Mouse (Mus musculus): ENCODE measurements around the gene Homer2. TPM values are rescaled to one million over a fixed set of nuclear protein-coding genes. Genes with fewer than 3 reads are reported as not detected.

Homer2 gene
- total RNA-seq, 2 experiments from 2014 or later = 68.1 to 77.5 TPM

GRCm38 (mm10) chr7:81575606-81576005 is 131.7 kb downstream of the Homer2 start:
- no peak for DNase-seq (ENCODE audit: extremely low spot score in 1 of 2, low spot score in 2 of 2)
- intact Hi-C loops (cut with DNase I) = loop anchor here (10.0 kb wide), 2 partner anchors 201 to 411 kb away; no protein-coding TSS in a partner anchor
- Histone ChIP-seq H3K27ac (no peak overlapping the region), H3K4me3 (no peak overlapping the region)
- no peak for TF ChIP-seq CTCF (IDR thresholded peaks at IDR 0.05)

GRCm38 (mm10) chr7:81573821-81574220 is 133.5 kb downstream of the Homer2 start:
- H3K4me3 ChIP-seq = no peak overlapping the region
- H3K27ac ChIP-seq = no peak overlapping the region
- intact Hi-C loops (cut with DNase I) = loop anchor here (5.0 to 10.0 kb wide), 7 partner anchors 97 to 409 kb away; partner anchors contain the start of gene Homer2
- no peak for TF ChIP-seq CTCF (IDR thresholded peaks at IDR 0.05)
- DNase-seq (ENCODE audit: extremely low spot score in 1 of 2, low spot score in 2 of 2) = no peak

GRCm38 (mm10) chr7:81573397-81573796 is 133.9 kb downstream of the Homer2 start:
- no peak overlapping the region for H3K4me3 ChIP-seq
- no peak for DNase-seq (ENCODE audit: extremely low spot score in 1 of 2, low spot score in 2 of 2)
- TF ChIP-seq CTCF (IDR thresholded peaks at IDR 0.05) = no peak
- intact Hi-C loops (cut with DNase I) = loop anchor here (5.0 to 10.0 kb wide), 7 partner anchors 96 to 409 kb away; partner anchors contain the start of gene Homer2
- H3K27ac ChIP-seq = no peak overlapping the region

GRCm38 (mm10) chr7:81572610-81573268 is 134.6 kb downstream of the Homer2 start:
- DNase-seq (ENCODE audit: extremely low spot score in 1 of 2, low spot score in 2 of 2) = no peak
- TF ChIP-seq CTCF (IDR thresholded peaks at IDR 0.05) = no peak
- Histone ChIP-seq H3K27ac (no peak overlapping the region; the same call in 1 of the 2 replicates), H3K4me3 (peak overlapping the region; percentile 92)
- intact Hi-C loops (cut with DNase I) = loop anchor here (5.0 to 10.0 kb wide), 7 partner anchors 95 to 408 kb away; partner anchors contain the start of gene Homer2

GRCm38 (mm10) chr7:81571941-81572441 is 135.3 kb downstream of the Homer2 start:
- TF ChIP-seq CTCF (IDR thresholded peaks at IDR 0.05) = no peak
- peak overlapping the region; percentile 92 for H3K4me3 ChIP-seq
- intact Hi-C loops (cut with DNase I) = loop anchor here (1.0 to 10.0 kb wide), 11 partner anchors 29 to 407 kb away; partner anchors contain the start of genes Cpeb1 and Homer2
- peak overlapping the region; percentile 91 for H3K27ac ChIP-seq
- DNase-seq (ENCODE audit: extremely low spot score in 1 of 2, low spot score in 2 of 2) = no peak

GRCm38 (mm10) chr7:81571108-81571940 is 136.0 kb downstream of the Homer2 start, which contains the start of gene Whamm:
TSS of gene Whamm (plus strand) at chr7:81571266.
- Histone ChIP-seq H3K27ac (peak within 1 kb of the TSS; percentile 91), H3K4me3 (peak within 1 kb of the TSS; percentile 92)
- TF ChIP-seq CTCF (IDR thresholded peaks at IDR 0.05) = peak; percentile 4
- peak; percentile 86 to 90 for DNase-seq (ENCODE audit: extremely low spot score in 1 of 2, low spot score in 2 of 2)
- intact Hi-C loops (cut with DNase I) = loop anchor here (1.0 to 10.0 kb wide), 11 partner anchors 29 to 407 kb away; partner anchors contain the start of genes Cpeb1 and Homer2

- intact Hi-C loops (cut with DNase I) = loop anchor here (1.0 to 10.0 kb wide), 11 partner anchors 28 to 406 kb away; partner anchors contain the start of genes Cpeb1 and Homer2
- no peak for DNase-seq (ENCODE audit: extremely low spot score in 1 of 2, low spot score in 2 of 2)
- TF ChIP-seq CTCF (IDR thresholded peaks at IDR 0.05) = peak; percentile 51
- Histone ChIP-seq H3K4me3 (peak overlapping the region; percentile 92), H3K27ac (no peak overlapping the region; the same call in 1 of the 2 replicates)
Measured at GRCm38 (mm10) chr7:81570752-81571107, 136.6 kb downstream of the Homer2 start.

GRCm38 (mm10) chr7:81570271-81570670 is 137.1 kb downstream of the Homer2 start:
- no peak for DNase-seq (ENCODE audit: extremely low spot score in 1 of 2, low spot score in 2 of 2)
- Histone ChIP-seq H3K27ac (no peak overlapping the region), H3K4me3 (no peak overlapping the region)
- TF ChIP-seq CTCF (IDR thresholded peaks at IDR 0.05) = no peak
- intact Hi-C loops (cut with DNase I) = loop anchor here (2.0 to 10.0 kb wide), 9 partner anchors 27 to 405 kb away; partner anchors contain the start of gene Homer2

GRCm38 (mm10) chr7:81569851-81570250 is 137.5 kb downstream of the Homer2 start:
- Histone ChIP-seq H3K4me3 (no peak overlapping the region), H3K27ac (no peak overlapping the region)
- intact Hi-C loops (cut with DNase I) = loop anchor here (2.0 to 10.0 kb wide), 9 partner anchors 27 to 405 kb away; partner anchors contain the start of gene Homer2
- no peak for TF ChIP-seq CTCF (IDR thresholded peaks at IDR 0.05)
- no peak for DNase-seq (ENCODE audit: extremely low spot score in 1 of 2, low spot score in 2 of 2)

GRCm38 (mm10) chr7:81567396-81567795 is 139.9 kb downstream of the Homer2 start:
- intact Hi-C loops (cut with DNase I) = no loop called here
- no peak for TF ChIP-seq CTCF (IDR thresholded peaks at IDR 0.05)
- no peak overlapping the region for H3K4me3 ChIP-seq
- no peak for DNase-seq (ENCODE audit: extremely low spot score in 1 of 2, low spot score in 2 of 2)
- no peak overlapping the region for H3K27ac ChIP-seq

- no peak for TF ChIP-seq CTCF (IDR thresholded peaks at IDR 0.05)
- intact Hi-C loops (cut with DNase I) = no loop called here
- H3K4me3 ChIP-seq = no peak within 1 kb of the TSS
- no peak for DNase-seq (ENCODE audit: extremely low spot score in 1 of 2, low spot score in 2 of 2)
- no peak within 1 kb of the TSS for H3K27ac ChIP-seq
Measured at GRCm38 (mm10) chr7:81566892-81567291, 140.4 kb downstream of the Homer2 start, which contains the start of gene Fsd2. TSS of gene Fsd2 (minus strand) at chr7:81566944.

Measured in left cerebral cortex, adult 2 months (tissue).